Mouse (Mus musculus) left cerebral cortex, postnatal 36 days (tissue): Measurements from ENCODE around the gene St6galnac3. TPM values are rescaled to one million over a fixed set of nuclear protein-coding genes. Genes with fewer than 3 reads are reported as not detected.
A peak's percentile ranks its signal among the peaks of the same experiment; 100 is the strongest.

Source experiments
- DNase-seq, 2 experiments: peaks; one replicate each; pipeline ENCODE4 v3.0.0; 2021 to 2022; ENCODE audit warnings: low spot score in 2 of 2, mixed read lengths in 1 of 2
- intact Hi-C: fragments of 180-260 bp; cut with DNase I; formaldehyde crosslinking; loops from one replicate; pipeline ENCODE4 v1.15.1; 2025
- total RNA-seq, 2 experiments: library from RNA; stranded (reverse); gene quantifications; 2 replicates each; pipeline ENCODE4 v1.2.3; 2021

Gene St6galnac3
- total RNA-seq, 2 experiments from 2014 or later, result 16.9 to 20.2 TPM

DNA sequence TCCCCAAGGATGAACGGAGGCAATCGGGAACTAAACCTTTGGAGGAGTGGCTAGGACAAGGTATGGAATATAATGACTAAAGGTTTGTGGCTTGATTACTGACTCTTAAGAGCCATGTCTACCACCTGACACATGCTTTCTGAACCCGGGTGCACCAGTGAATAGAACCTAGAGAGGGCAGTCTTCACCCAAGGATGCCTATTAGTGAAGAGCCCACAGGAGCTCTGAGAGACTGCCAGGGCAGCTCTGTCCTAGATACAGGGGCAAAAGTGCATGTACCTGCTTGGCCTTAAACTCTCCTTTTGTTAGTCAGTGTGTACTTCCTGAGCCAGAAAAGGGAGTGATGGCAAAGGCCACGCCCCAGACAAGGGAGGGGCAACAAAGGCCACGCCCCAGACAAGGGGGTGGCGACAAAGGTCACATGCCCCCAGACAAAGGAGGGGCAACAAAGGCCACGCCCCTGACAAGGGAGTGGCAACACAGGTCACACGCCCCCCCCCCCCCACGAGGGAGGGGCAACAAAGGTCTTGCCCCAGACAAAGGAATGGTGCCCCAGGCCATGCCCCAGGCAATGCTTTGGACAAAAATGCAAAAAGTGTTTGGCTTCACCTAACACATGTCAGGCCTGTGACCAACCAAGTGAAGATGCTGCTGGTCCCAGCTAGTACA is 376.0 kb downstream of the St6galnac3 start:
- intact Hi-C loops, result no loop called here
- no peak for DNase-seq

DNA sequence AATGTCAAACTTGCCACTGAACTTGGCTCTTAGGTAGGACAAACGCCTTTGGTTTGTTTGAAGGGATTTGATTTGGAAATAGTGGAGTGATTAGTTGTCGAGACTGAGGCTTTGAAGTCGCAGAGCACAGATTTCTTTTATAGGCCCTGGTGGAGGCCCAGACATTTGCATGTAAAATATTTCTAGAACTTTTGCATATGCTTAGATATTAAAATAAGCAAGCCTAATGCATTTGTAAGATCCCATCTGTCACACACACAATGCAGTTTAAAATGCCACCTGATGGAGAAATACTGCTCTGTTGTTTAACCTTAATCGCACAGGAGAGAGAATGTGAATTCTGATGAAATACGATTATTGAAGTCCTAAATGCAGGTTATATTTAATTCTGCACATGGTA is 380.0 kb downstream of the St6galnac3 start:
- DNase-seq, result no peak
- intact Hi-C loops, result no loop called here

- intact Hi-C loops, result no loop called here
- DNase-seq, result no peak
These were observed 385.0 kb downstream of the St6galnac3 start for GRCm38 (mm10) chr3:153339940-153340339.

GRCm38 (mm10) chr3:153339091-153339490 is 385.9 kb downstream of the St6galnac3 start:
- DNase-seq, result peak; percentile 32 to 39
- intact Hi-C loops, result no loop called here

DNA sequence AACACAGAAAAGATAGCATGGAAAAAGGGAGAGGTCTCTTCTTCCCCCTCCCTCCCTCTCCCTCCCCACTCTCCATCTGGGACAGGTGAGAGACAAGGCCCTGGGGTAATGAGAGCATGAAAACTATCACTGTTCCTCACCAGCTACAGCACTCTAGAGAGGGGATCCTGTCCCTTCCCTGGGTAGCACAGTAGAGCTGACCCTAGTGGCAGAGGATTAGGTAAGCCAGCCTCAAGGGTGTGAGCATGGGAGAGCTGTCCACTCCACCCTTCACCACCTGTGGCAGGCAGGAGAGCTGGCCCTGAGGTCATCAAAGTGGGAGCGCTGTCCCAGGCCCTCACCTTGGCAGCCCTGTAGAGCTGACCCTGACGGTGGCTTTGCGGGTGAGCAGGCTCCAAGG is 387.2 kb downstream of the St6galnac3 start:
- no peak for DNase-seq
- intact Hi-C loops, result no loop called here

- intact Hi-C loops, result no loop called here
- DNase-seq, result no peak
These were observed 387.8 kb downstream of the St6galnac3 start for GRCm38 (mm10) chr3:153337221-153337620.

- no peak for DNase-seq
These were observed 390.7 kb downstream of the St6galnac3 start for GRCm38 (mm10) chr3:153334152-153334825.

DNA sequence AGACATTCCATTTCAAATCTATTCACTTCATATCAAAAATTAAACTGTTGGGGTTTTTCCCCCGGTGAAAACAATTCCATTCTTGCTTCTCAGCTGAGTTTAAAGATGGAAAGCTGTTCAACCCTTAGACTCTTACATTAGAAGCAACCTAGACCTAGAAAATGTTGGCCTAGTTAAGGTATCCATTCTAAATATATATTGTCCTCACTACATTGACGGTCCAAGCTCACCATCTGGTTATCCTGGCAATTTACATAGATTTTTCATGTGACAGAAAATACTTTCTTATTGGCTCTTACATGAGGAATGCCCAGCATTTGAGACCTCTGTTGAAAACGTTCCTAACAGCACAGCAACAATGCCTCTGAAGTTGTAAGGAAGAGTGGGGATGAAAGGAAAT is 400.7 kb downstream of the St6galnac3 start:
- no peak for DNase-seq

More at GRCm38 (mm10) chr3:153334152-153334825, 390.7 kb downstream of the St6galnac3 start:
- intact Hi-C loops, result no loop called here

DNA sequence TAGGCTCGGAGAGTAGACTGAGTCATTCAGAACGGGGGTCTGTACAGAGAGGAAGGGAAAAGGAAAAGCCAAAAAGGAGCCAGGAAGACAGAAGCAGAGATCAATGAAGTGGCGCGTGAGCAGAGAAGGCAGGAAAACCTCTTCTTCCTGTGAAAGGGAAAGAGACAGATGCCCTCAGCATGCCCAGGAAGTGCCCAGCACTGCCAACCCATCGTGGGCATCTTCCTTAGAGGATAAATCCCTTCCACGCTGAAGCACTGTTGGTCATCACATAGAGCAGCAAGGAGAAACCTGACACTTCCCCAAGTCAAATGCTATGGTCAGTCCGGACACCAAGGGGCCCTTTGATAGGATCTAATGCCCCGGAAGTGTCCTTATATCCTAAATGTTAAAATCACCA is 401.5 kb downstream of the St6galnac3 start:
- intact Hi-C loops, result no loop called here

More for the DNA sequence above, 400.7 kb downstream of the St6galnac3 start:
- intact Hi-C loops, result no loop called here

DNA sequence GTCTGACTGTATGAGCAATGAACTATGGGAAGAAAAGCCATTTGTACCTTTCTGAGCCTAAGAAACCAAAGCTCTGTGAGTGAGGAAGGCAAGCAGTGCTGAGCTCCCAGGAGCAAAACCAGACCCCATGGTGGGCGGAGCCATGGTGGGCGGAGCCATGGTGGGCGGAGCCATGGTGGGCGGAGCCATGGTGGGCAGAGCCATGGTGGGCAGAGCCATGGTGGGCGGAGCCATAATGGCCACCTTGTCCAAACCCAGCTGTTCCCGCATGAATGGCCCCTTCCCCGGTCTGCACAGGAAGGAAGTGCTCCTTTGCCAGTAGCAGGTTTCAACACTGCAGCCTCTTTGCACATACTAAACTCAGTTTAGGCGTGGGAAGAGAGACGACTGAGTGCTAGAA is 411.4 kb downstream of the St6galnac3 start:
- no peak for DNase-seq
- intact Hi-C loops, result no loop called here

More for the DNA sequence above, 401.5 kb downstream of the St6galnac3 start:
- DNase-seq, result no peak

DNA sequence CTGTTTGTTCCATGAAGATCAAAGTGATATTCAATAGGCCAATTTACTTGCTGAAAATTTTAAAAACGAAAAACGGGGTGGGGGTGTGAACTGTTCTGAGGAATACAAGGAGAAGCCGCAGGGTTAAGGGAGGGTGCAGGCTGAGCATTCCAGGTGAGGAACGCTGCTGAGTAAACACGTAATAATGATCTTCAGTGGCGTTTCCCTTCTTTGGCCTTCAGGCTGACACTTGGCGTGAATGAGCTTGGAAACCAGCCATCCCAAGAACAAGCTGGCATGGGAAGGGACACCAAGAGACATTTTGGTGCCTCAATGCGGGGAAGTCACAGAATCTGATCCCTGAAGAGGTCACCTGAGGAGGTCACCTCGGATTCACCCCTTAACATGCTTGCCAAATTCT is 411.8 kb downstream of the St6galnac3 start:
- intact Hi-C loops, result no loop called here
- DNase-seq, result no peak

DNA sequence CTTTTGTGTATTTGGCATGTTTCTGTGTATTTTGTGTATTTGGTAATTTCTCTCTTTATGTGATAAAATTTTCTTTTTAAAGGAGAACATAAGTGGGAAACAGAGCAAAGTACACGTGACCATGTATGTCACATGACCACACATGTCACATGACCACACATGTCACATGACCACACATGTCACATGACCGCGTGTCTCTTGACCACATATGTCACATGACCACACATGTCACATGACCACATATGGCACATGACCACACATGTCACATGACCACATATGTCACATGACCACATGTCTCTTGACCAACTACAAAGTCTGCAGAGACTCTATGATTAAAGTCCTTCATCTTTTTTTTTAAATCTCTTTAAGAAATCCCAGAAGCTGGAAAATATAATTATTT is 413.0 kb downstream of the St6galnac3 start:
- intact Hi-C loops, result no loop called here
- DNase-seq, result no peak

DNA sequence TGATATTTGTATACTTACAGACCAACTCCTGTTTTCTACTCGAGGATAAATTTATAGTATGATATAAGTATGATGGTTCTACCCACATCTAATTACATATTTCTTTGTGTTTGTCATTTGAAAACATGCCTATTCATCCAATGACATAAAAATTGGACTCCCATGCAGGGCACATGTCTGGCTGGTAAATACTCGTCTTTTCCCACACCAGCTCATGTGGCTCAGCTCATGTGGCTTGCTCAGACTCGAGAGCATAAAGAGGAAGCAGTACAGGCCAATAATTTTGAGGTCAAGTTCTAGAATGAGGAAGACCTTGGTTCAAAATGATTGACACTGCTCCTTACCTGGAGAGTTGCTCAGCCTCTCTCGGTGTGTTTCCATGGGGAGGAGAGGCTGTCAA is 416.6 kb downstream of the St6galnac3 start:
- DNase-seq, result no peak
- intact Hi-C loops, result no loop called here

- intact Hi-C loops, result no loop called here
- no peak for DNase-seq
These were observed 419.8 kb downstream of the St6galnac3 start for GRCm38 (mm10) chr3:153305153-153305552.

DNA sequence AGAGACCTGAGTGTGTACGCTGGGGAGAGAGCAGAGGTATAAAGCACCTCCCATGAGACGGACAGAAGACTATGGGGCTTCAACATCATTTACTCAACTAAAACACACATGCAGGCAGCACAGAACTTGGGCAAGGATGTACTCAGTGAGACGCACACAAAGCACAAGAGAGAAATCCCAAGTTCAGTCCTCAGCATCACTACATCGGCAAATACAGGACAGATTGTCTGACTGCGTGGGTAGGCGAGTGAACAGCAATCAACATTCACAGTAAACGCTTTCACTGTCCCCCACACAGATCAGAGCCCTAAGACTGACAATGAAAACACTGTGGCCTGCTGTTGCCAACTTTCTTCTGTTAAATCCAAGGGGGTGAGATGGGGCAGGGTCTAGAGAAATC is 422.6 kb downstream of the St6galnac3 start:
- no peak for DNase-seq
- intact Hi-C loops, result no loop called here

- DNase-seq, result peak; percentile 28 to 32
These were observed 428.5 kb downstream of the St6galnac3 start for GRCm38 (mm10) chr3:153296375-153297068.

GRCm38 (mm10) chr3:153292853-153293252 is 432.1 kb downstream of the St6galnac3 start:
- intact Hi-C loops, result no loop called here
- no peak for DNase-seq

More at GRCm38 (mm10) chr3:153296375-153297068, 428.5 kb downstream of the St6galnac3 start:
- intact Hi-C loops, result no loop called here

DNA sequence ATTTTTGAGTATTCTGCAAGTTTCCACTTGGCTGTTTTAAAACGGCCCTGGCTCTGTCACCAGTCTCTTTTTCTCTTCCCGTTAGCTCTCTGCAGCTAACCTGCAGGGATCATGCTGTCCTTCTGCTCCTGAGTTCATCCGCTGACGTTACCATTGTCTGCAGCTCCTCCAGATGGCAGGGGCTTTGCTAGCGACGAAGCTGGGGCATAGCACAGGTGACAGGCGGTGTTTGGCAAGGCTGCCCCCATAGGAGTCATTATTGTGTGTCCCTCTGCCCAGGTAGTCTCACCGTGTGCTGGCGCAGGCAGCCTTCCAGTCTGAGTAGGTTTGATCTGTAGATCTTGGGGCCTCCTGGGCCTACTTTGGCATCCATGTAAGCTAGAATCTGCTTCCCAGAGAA is 432.6 kb downstream of the St6galnac3 start:
- DNase-seq, result no peak
- intact Hi-C loops, result no loop called here

- intact Hi-C loops, result no loop called here
- no peak for DNase-seq
These were observed 433.4 kb downstream of the St6galnac3 start for GRCm38 (mm10) chr3:153291406-153292045.

DNA sequence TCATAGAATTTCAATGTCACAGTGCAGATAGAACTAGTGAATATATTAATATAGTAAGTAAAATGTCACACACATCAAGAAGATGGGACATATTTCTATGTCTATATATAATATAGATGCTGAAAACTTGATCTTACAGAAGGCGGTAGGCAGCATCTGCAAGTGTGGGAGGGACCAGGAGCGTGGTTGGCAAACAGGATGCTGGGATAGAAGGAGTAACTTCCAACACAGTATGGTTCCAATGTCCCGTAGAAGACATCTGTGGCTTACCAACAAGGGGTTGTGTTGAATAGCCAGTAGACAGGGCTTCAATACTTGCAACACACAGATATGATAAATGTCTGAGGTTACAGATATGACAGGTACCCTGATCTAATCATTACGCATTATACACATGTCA is 435.0 kb downstream of the St6galnac3 start:
- intact Hi-C loops, result no loop called here

More for the DNA sequence above, 435.0 kb downstream of the St6galnac3 start:
- DNase-seq, result no peak
